Mouse (Mus musculus) forebrain, embryonic 12.5 days (tissue): ENCODE data around the gene Sprn. TPM values are rescaled to one million over a fixed set of nuclear protein-coding genes. Genes with fewer than 3 reads are reported as not detected.

Source experiments
- ATAC-seq: fragments of 200-750 bp; cut with Nextera tagmentation; 2 replicates; pipeline ENCODE4 v1.8.0; 2017; ENCODE audit warnings: moderate TSS enrichment; ENCODE audit not compliant: low FRiP score
- H3K27ac ChIP-seq: fragments of 300-500 bp; sonication (generic); 2 replicates; pipeline ENCODE4 v1.5.1; 2016; ENCODE audit warnings: mild to moderate bottlenecking
- H3K27me3 ChIP-seq: fragments of 300-500 bp; sonication (generic); 2 replicates; pipeline ENCODE4 v1.6.1; 2016; ENCODE audit warnings: mild to moderate bottlenecking
- H3K36me3 ChIP-seq: fragments of 300-500 bp; sonication (generic); replicated peaks from 2 replicates; pipeline ENCODE4 v1.6.1; 2016; ENCODE audit warnings: mild to moderate bottlenecking
- H3K4me1 ChIP-seq: fragments of 300-500 bp; sonication (generic); 2 replicates; pipeline ENCODE4 v1.6.1; 2016
- H3K4me2 ChIP-seq: fragments of 300-500 bp; sonication (generic); 2 replicates; pipeline ENCODE4 v1.6.1; 2016; ENCODE audit warnings: mild to moderate bottlenecking, moderate library complexity
- H3K4me3 ChIP-seq: fragments of 300-500 bp; sonication (generic); replicated peaks from 2 replicates; pipeline ENCODE4 v1.5.1; 2016; ENCODE audit warnings: mild to moderate bottlenecking
- H3K9ac ChIP-seq: fragments of 300-500 bp; sonication (generic); 2 replicates; pipeline ENCODE4 v1.6.1; 2016; ENCODE audit warnings: mild to moderate bottlenecking
- H3K9me3 ChIP-seq: fragments of 300-500 bp; sonication (generic); 2 replicates; pipeline ENCODE4 v1.6.1; 2016
- WGBS: fragments of 180-500 bp; shearing (Covaris S2); methylation state at CpG from one replicate; pipeline ENCODE4 v1.1.7; 2016; 5-methylcytosine and 5-hydroxymethylcytosine counted together
- polyA plus RNA-seq: library from polyadenylated mRNA; unstranded; fragments of >200 nt; fragmentation: Nextera tagmentation; extraction: Ambion mirVana; gene quantifications from 2 replicates; pipeline ENCODE4 v1.2.1, GENCODE M21; 2016

Sprn gene
- polyA plus RNA-seq, 1 experiment from 2014 or later: 1.8 TPM

DNA sequence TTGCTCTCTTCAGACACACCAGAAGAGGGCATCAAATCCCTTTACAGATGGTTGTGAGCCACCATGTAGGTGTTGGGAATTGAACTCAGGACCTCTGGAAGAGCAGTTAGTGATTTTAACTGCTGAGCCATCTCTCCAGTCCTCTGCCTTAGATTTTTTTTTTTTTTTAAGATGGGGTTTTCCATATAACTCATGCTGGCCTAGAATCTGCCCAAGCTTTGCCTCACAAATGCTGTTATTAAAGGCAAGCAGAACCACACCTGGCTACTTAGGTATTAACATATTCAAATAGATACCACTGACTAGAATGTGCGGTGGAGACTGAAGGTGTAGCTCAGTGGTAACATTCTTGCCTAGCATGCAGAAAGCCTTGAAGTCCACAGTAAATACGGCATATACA, 34.2 kb downstream of the Sprn start:
- Histone ChIP-seq H3K9me3 (no peaks in the 10 kb centered on the region), H3K4me2 (no peak overlapping the region), H3K36me3 (no peaks in the 10 kb centered on the region), H3K4me3 (no peak overlapping the region), H3K4me1 (peaks cover 3% of the 10 kb centered on the region; the same call in 1 of the 2 replicates), H3K27ac (no peak overlapping the region), H3K27me3 (peaks cover 12% of the 10 kb centered on the region; the same call in 1 of the 2 replicates), H3K9ac (no peak overlapping the region)
- ATAC-seq: no peak
- 86% methylated on average over 2 of the region's 2 CpGs for WGBS

DNA sequence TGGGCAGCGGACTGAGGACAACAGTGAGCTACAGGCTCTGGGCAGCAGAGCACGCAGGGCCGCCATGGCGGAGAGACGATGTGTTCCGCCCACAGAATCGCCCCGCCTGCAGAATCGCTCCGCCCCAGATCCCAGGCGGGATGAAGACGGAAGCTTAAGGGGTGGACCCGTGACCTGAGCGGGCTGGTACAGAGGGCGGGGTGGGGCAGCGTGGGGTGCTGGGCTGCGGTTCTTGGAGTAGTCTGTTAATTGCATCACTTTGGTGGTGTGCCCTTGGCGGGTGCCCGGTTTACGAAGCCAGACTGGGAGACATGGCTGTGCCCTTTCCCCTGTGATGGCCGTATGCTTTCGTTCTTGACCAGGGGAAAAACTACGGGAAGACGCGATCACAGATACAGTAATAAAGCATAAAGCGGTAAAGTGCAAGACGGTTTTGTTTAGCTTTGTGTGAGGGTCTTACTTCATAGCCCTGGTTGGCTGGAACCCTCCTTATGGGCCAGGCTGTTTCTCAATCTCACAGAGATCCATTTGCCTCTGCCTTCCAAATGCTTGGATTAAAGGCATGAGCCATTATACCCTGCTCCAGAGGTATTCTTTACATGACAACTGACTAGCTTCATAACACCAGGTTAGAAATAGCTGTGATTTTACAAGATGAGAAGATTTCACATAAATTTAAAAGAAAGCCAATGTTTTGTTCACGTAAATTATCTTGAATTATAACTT, 38.2 kb downstream of the Sprn start, which contains the start of gene Echs1:
Echs1 (minus strand) TSS at position 148 of the 726 bp plus-strand sequence.
- Histone ChIP-seq H3K27ac (peak within 1 kb of the TSS; percentile 65), H3K9me3 (no peaks in the 10 kb centered on the region), H3K36me3 (peaks cover 15% of the 10 kb centered on the region), H3K4me1 (peaks cover 4% of the 10 kb centered on the region; the same call in 1 of the 2 replicates), H3K27me3 (no peaks in the 10 kb centered on the region), H3K4me2 (peak within 1 kb of the TSS; percentile 85), H3K9ac (peak within 1 kb of the TSS; percentile 84), H3K4me3 (peak within 1 kb of the TSS; percentile 78)
- 5% methylated on average over 28 of the region's 28 CpGs for WGBS
- peak; percentile 96 for ATAC-seq

GRCm38 (mm10) chr7:140115583-140116328, 38.9 kb downstream of the Sprn start, which contains the start of gene Paox:
Paox (plus strand) TSS chr7:140115799.
- Histone ChIP-seq H3K4me2 (peak within 1 kb of the TSS; percentile 85), H3K4me1 (peaks cover 4% of the 10 kb centered on the region; the same call in 1 of the 2 replicates), H3K27ac (peak within 1 kb of the TSS; percentile 65), H3K9ac (peak within 1 kb of the TSS; percentile 84), H3K36me3 (peaks cover 22% of the 10 kb centered on the region), H3K4me3 (peak within 1 kb of the TSS; percentile 78), H3K27me3 (no peaks in the 10 kb centered on the region), H3K9me3 (no peaks in the 10 kb centered on the region)
- 4% methylated on average over 23 of the region's 23 CpGs for WGBS
- peak; percentile 68 for ATAC-seq

DNA sequence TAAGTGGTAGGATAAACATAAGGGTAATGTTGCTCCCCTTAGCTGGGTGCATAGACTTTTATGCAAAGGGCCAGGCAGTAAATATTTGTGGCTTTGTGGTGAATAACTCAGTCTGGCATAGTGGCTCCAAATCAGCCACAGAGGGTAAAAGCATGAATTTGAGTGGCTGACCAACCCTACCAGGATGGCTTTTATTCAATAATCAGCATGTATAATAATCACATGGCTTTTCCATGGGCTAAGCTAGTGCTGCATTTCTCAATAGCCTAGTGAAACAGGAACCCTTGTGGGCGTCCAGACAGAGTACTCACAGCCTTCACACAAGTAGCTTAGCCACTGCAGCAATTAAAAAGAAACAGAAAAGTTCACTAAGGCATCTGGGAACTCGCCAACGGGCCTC, 42.7 kb downstream of the Sprn start:
- H3K9ac ChIP-seq: no peak overlapping the region
- H3K27ac ChIP-seq: no peak overlapping the region
- peaks cover 4% of the 10 kb centered on the region; the same call in 1 of the 2 replicates for H3K4me1 ChIP-seq
- H3K9me3 ChIP-seq: no peaks in the 10 kb centered on the region
- no peaks in the 10 kb centered on the region for H3K27me3 ChIP-seq
- no peak overlapping the region for H3K4me2 ChIP-seq
- WGBS: 62% methylated on average over 3 of the region's 3 CpGs
- H3K4me3 ChIP-seq: no peak overlapping the region
- H3K36me3 ChIP-seq: peaks cover 59% of the 10 kb centered on the region
- no peak for ATAC-seq

DNA sequence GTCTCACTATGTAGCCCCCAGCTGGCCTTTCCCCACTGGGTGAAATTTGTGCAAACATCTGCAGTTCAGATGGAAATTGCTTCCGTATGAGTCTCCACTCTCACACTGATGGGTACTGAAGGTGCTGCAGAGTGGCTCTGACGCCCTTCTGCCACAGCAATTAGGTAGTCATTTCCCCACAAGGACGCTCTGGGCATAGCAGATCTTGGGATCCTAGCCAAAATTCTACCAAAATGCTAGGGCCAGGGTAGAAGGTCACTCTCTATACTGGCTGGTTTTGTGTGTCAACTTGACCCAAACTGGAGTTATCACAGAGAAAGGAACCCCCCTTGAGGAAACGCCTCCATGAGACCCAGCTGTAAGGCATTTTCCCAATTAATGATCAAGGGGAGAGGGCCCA, 50.7 kb downstream of the Sprn start:
- no peak overlapping the region for H3K27ac ChIP-seq
- H3K9ac ChIP-seq: no peak overlapping the region
- H3K4me3 ChIP-seq: no peak overlapping the region
- peaks cover 32% of the 10 kb centered on the region for H3K36me3 ChIP-seq
- H3K4me2 ChIP-seq: no peak overlapping the region
- ATAC-seq: no peak
- H3K27me3 ChIP-seq: no peaks in the 10 kb centered on the region
- 79% methylated on average over 4 of the region's 4 CpGs for WGBS
- no peaks in the 10 kb centered on the region for H3K9me3 ChIP-seq
- H3K4me1 ChIP-seq: peaks cover 13% of the 10 kb centered on the region

GRCm38 (mm10) chr7:140101993-140102860, 52.5 kb downstream of the Sprn start, which contains the start of gene Fuom:
Fuom (minus strand) TSS chr7:140102441.
- Histone ChIP-seq H3K4me2 (peak within 1 kb of the TSS; percentile 69), H3K4me1 (peaks cover 13% of the 10 kb centered on the region), H3K36me3 (peaks cover 15% of the 10 kb centered on the region), H3K27me3 (no peaks in the 10 kb centered on the region), H3K9me3 (no peaks in the 10 kb centered on the region), H3K27ac (no peak within 1 kb of the TSS), H3K4me3 (peak within 1 kb of the TSS; percentile 41), H3K9ac (peak within 1 kb of the TSS; percentile 60)
- peak; percentile 88 for ATAC-seq
- 1% methylated on average over 30 of the region's 30 CpGs for WGBS

- H3K4me1 ChIP-seq: peaks cover 13% of the 10 kb centered on the region
- ATAC-seq: peak; percentile 34; the same call in 1 of the 2 replicates
- peak overlapping the region; percentile 60; the same call in 1 of the 2 replicates for H3K9ac ChIP-seq
- peak overlapping the region; percentile 69 for H3K4me2 ChIP-seq
- peaks cover 12% of the 10 kb centered on the region for H3K36me3 ChIP-seq
- H3K9me3 ChIP-seq: no peaks in the 10 kb centered on the region
- WGBS: 76% methylated on average over 10 of the region's 10 CpGs
- H3K4me3 ChIP-seq: peak overlapping the region; percentile 41
- no peak overlapping the region for H3K27ac ChIP-seq
- H3K27me3 ChIP-seq: no peaks in the 10 kb centered on the region
Observed at GRCm38 (mm10) chr7:140101498-140101897, 53.2 kb downstream of the Sprn start.

Other genes starting within 250 kb of the Sprn start
- not detected in 2 replicates for gene Utf1, start 211.1 kb downstream of the Sprn start, polyA plus RNA-seq
- gene 6430531B16Rik, start 176.1 kb downstream of the Sprn start, polyA plus RNA-seq: 0.64 and 0.74 TPM in 2 replicates
- 3.2 and 3.6 TPM in 2 replicates for gene Adam8, start 162.3 kb downstream of the Sprn start, polyA plus RNA-seq
- 47.2 and 56.2 TPM in 2 replicates for gene Zfp511, start 118.5 kb downstream of the Sprn start, polyA plus RNA-seq
- gene Tubgcp2, start 118.2 kb downstream of the Sprn start, polyA plus RNA-seq: 75.6 and 84.8 TPM in 2 replicates
- 2.3 and 3.1 TPM in 2 replicates for gene Msx3, start 105.8 kb downstream of the Sprn start, polyA plus RNA-seq
- 21.5 and 22.3 TPM in 2 replicates for gene Caly, start 72.3 kb downstream of the Sprn start, polyA plus RNA-seq
- not detected in 2 replicates for gene Prap1, start 61.5 kb downstream of the Sprn start, polyA plus RNA-seq
- 17.4 and 17.9 TPM in 2 replicates for gene Fuom, start 52.4 kb downstream of the Sprn start, polyA plus RNA-seq
- 9.3 and 11.1 TPM in 2 replicates for gene Paox, start 39.1 kb downstream of the Sprn start, polyA plus RNA-seq
- gene Echs1, start 38.4 kb downstream of the Sprn start, polyA plus RNA-seq: 136 and 137 TPM in 2 replicates
- 28.2 and 28.9 TPM in 2 replicates for gene Mtg1, start 17.3 kb downstream of the Sprn start, polyA plus RNA-seq
- gene Olfr522, start 9.9 kb upstream of the Sprn start, polyA plus RNA-seq: not detected in 2 replicates
- gene Olfr523, start 18.3 kb upstream of the Sprn start, polyA plus RNA-seq: 0.05 TPM in 1 of 2 replicates, not detected in the other
- gene Olfr524, start 51.1 kb upstream of the Sprn start, polyA plus RNA-seq: not detected in 2 replicates
- 0.11 TPM in 1 of 2 replicates, not detected in the other for gene Cd163l1, start 63.4 kb upstream of the Sprn start, polyA plus RNA-seq
- gene 5830411N06Rik, start 92.4 kb upstream of the Sprn start, polyA plus RNA-seq: not detected in 2 replicates
- gene Olfr525, start 166.0 kb upstream of the Sprn start, polyA plus RNA-seq: not detected in 2 replicates
- not detected in 2 replicates for gene Olfr527, start 179.1 kb upstream of the Sprn start, polyA plus RNA-seq
- not detected in 2 replicates for gene Olfr60, start 206.8 kb upstream of the Sprn start, polyA plus RNA-seq
- gene Olfr530, start 221.5 kb upstream of the Sprn start, polyA plus RNA-seq: not detected in 2 replicates
- not detected in 2 replicates for gene Olfr531, start 248.0 kb upstream of the Sprn start, polyA plus RNA-seq